ENCODE assay signal across 20 mouse cellular contexts in genomic region chr11:78207190-78207589, GRCm38 (mm10). TPM values are rescaled to one million over a fixed set of nuclear protein-coding genes. Genes with fewer than 3 reads are reported as not detected.
DNase-seq lines count a peak whose midpoint lies in the region; ATAC-seq and TF ChIP-seq lines count a peak whose summit lies in the region.
"Had no signal": no experiment of that assay in that cellular context is flagged by ENCODE, and none has a peak within 500 bp of the region (broad histone marks: within the 10 kb centered on the region; RNA-seq: fewer than 3 reads in every experiment).

No protein-coding gene starts in this region.

- TF ChIP-seq CTCF in layer of hippocampus, adult 2 months (conservative IDR thresholded peaks at IDR 0.05), result no peak

- peak overlapping the region; percentile 78; the same call in 1 of the 2 replicates for H3K27ac ChIP-seq in layer of hippocampus, adult 2 months
- peak overlapping the region; percentile 91 for H3K27ac ChIP-seq in neural tube, embryonic 13.5 days (replicated peaks)
- H3K27ac ChIP-seq: embryonic facial prominence, embryonic 13.5 days; embryonic facial prominence, embryonic 15.5 days; forebrain, embryonic 13.5 days; forebrain, embryonic 15.5 days had no signal

- H3K36me3 ChIP-seq in neural tube, embryonic 13.5 days, result peaks cover 70% of the 10 kb centered on the region

- no peak overlapping the region for H3K4me3 ChIP-seq in layer of hippocampus, adult 2 months
- no peak overlapping the region for H3K4me3 ChIP-seq in neural tube, embryonic 13.5 days
- H3K4me3 ChIP-seq: embryonic facial prominence, embryonic 13.5 days; embryonic facial prominence, embryonic 15.5 days; forebrain, embryonic 13.5 days; forebrain, embryonic 15.5 days had no signal

- no peaks in the 10 kb centered on the region for H3K9me3 ChIP-seq in neural tube, embryonic 13.5 days
- H3K9me3 ChIP-seq: embryonic facial prominence, embryonic 13.5 days; embryonic facial prominence, embryonic 15.5 days; forebrain, embryonic 13.5 days; forebrain, embryonic 15.5 days had no signal

- H3K4me1 ChIP-seq in neural tube, embryonic 13.5 days (replicated peaks), result peaks cover 33% of the 10 kb centered on the region
- H3K4me1 ChIP-seq: embryonic facial prominence, embryonic 13.5 days; embryonic facial prominence, embryonic 15.5 days; forebrain, embryonic 13.5 days; forebrain, embryonic 15.5 days had no signal

- no peaks in the 10 kb centered on the region for H3K27me3 ChIP-seq in neural tube, embryonic 13.5 days
- H3K27me3 ChIP-seq: embryonic facial prominence, embryonic 13.5 days; embryonic facial prominence, embryonic 15.5 days; forebrain, embryonic 13.5 days; forebrain, embryonic 15.5 days had no signal

- WGBS in neural tube, embryonic 13.5 days, result 47% methylated on average over 7 of the region's 7 CpGs

- no peak for ATAC-seq in neural tube, embryonic 13.5 days (ENCODE audit: low read depth)
- no peak for ATAC-seq in erythroblast, adult 5-6 weeks (replicated peaks; ENCODE audit: low FRiP score, poor library complexity, severe bottlenecking)
- ATAC-seq: forebrain, embryonic 13.5 days; forebrain, embryonic 15.5 days; forebrain, postnatal 0 days had no signal

- no peak overlapping the region for H3K4me2 ChIP-seq in neural tube, embryonic 13.5 days
- H3K4me2 ChIP-seq: embryonic facial prominence, embryonic 13.5 days; embryonic facial prominence, embryonic 15.5 days; forebrain, embryonic 13.5 days; forebrain, embryonic 15.5 days had no signal

- H3K9ac ChIP-seq in neural tube, embryonic 13.5 days, result peak overlapping the region; percentile 43; the same call in 1 of the 2 replicates
- H3K9ac ChIP-seq: embryonic facial prominence, embryonic 13.5 days; embryonic facial prominence, embryonic 15.5 days; forebrain, embryonic 13.5 days; forebrain, embryonic 15.5 days; forebrain, postnatal 0 days had no signal

- DNase-seq in layer of hippocampus, adult 2 months (ENCODE audit: low spot score in 2 of 2), result no peak
- DNase-seq in layer of hippocampus, adult 9-10 months (ENCODE audit: low spot score), result no peak
- DNase-seq in neural tube, embryonic 10.5 days (ENCODE audit: extremely low spot score, low spot score), result no peak
- DNase-seq: adrenal gland, adult 2 months; adrenal gland, postnatal 10 days; adrenal gland, postnatal 25 days; cerebellum, adult 11 months; cerebellum, adult 18-20 months; cerebellum, adult 8-10 months; cerebellum, adult 9-11 months; cerebellum, postnatal 14 days; cerebellum, postnatal 36 days; embryo, embryonic 11 days; forebrain, postnatal 0 days had no signal

RNA-seq across cellular contexts. Expression of gene Proca1, which starts 14.0 kb away (rescaled TPM):
- total RNA-seq in layer of hippocampus, adult 2 months (2021), result 1 to 10 TPM; 3.7 to 5.5 TPM
- polyA plus RNA-seq in neural tube, embryonic 13.5 days (2015; fragmentation: Nextera tagmentation; extraction: Ambion mirVana), result 1.7 and 2.3 TPM in 2 replicates
- 1.5 TPM in 1 of 2 replicates, not detected in the other for total RNA-seq in erythroblast, adult 5-6 weeks (2015; ENCODE audit: low replicate concordance)
- not detected in 2 replicates for total RNA-seq in erythroblast, adult 5-6 weeks (2017; ENCODE audit: low replicate concordance)

RNA-seq across cellular contexts. Expression of gene Rab34, which starts 19.0 kb away (rescaled TPM):
- 10 to 100 TPM; 33.3 TPM for total RNA-seq in layer of hippocampus, adult 2 months (2021)
- 58.8 and 60.3 TPM in 2 replicates for polyA plus RNA-seq in neural tube, embryonic 13.5 days (2015; fragmentation: Nextera tagmentation; extraction: Ambion mirVana)
- total RNA-seq in erythroblast, adult 5-6 weeks (2015; ENCODE audit: low replicate concordance), result 7.9 TPM in 1 of 2 replicates, not detected in the other
- 1.3 and 9.9 TPM in 2 replicates for total RNA-seq in erythroblast, adult 5-6 weeks (2017; ENCODE audit: low replicate concordance)

RNA-seq across cellular contexts. Expression of gene Rpl23a, which starts 23.8 kb away (rescaled TPM):
- 100 to 1,000 TPM; 747 to 755 TPM for total RNA-seq in layer of hippocampus, adult 2 months (2021)
- 930 and 991 TPM in 2 replicates for polyA plus RNA-seq in neural tube, embryonic 13.5 days (2015; fragmentation: Nextera tagmentation; extraction: Ambion mirVana)
- total RNA-seq in erythroblast, adult 5-6 weeks (2015; ENCODE audit: low replicate concordance), result 792 and 815 TPM in 2 replicates
- total RNA-seq in erythroblast, adult 5-6 weeks (2017; ENCODE audit: low replicate concordance), result 585 and 685 TPM in 2 replicates

RNA-seq across cellular contexts. Expression of gene Tlcd1, which starts 30.7 kb away (rescaled TPM):
- total RNA-seq in layer of hippocampus, adult 2 months (2021), result 10 to 100 TPM; 21.1 to 24.3 TPM
- polyA plus RNA-seq in neural tube, embryonic 13.5 days (2015; fragmentation: Nextera tagmentation; extraction: Ambion mirVana), result 10.2 and 11.1 TPM in 2 replicates
- total RNA-seq in erythroblast, adult 5-6 weeks (2015; ENCODE audit: low replicate concordance), result 69.0 and 77.1 TPM in 2 replicates
- total RNA-seq in erythroblast, adult 5-6 weeks (2017; ENCODE audit: low replicate concordance), result 96.9 and 181 TPM in 2 replicates

RNA-seq across cellular contexts. Expression of gene Nek8, which starts 30.7 kb away (rescaled TPM):
- total RNA-seq in layer of hippocampus, adult 2 months (2021), result 1 to 10 TPM; 2.6 to 3.3 TPM
- polyA plus RNA-seq in neural tube, embryonic 13.5 days (2015; fragmentation: Nextera tagmentation; extraction: Ambion mirVana), result 8.2 and 8.3 TPM in 2 replicates
- total RNA-seq in erythroblast, adult 5-6 weeks (2015; ENCODE audit: low replicate concordance), result 9.6 and 12.1 TPM in 2 replicates
- total RNA-seq in erythroblast, adult 5-6 weeks (2017; ENCODE audit: low replicate concordance), result 5.7 and 16.7 TPM in 2 replicates
